Mouse (Mus musculus) liver, postnatal 0 days (tissue): ENCODE results near the gene Srsf7.

Source experiments
- CTCF ChIP-seq: sonication (generic); IDR thresholded peaks from 2 replicates; pipeline ENCODE4 v1.5.1; 2016; ENCODE audit warnings: antibody characterized with exemption, low read depth
- EP300 ChIP-seq: IDR thresholded peaks from 2 replicates; pipeline ENCODE4 v1.6.1; 2016; ENCODE audit warnings: antibody characterized with exemption, low read depth, mild to moderate bottlenecking

GRCm38 (mm10) chr17:80165741-80166140 is 41.4 kb downstream of the Srsf7 start:
- no peak for TF ChIP-seq CTCF
- TF ChIP-seq EP300, result no peak
